Comparison of ENCODE assay signal across 8 mouse cellular contexts in genomic region chr2:70261703-70262564, GRCm38 (mm10).
DNase-seq lines count a peak whose midpoint lies in the region; ATAC-seq and TF ChIP-seq lines count a peak whose summit lies in the region.

No protein-coding gene starts in this region.

- no peak overlapping the region for H3K27ac ChIP-seq in heart, embryonic 16.5 days (ENCODE audit: low read length)
- H3K27ac ChIP-seq in heart, adult 2 months: no peak overlapping the region
- H3K27ac ChIP-seq in hindbrain, postnatal 0 days: peak overlapping the region; percentile 46; the same call in 1 of the 2 replicates

- H3K4me2 ChIP-seq in heart, embryonic 16.5 days (ENCODE audit: low read depth, low read length): no peak overlapping the region
- H3K4me2 ChIP-seq in hindbrain, postnatal 0 days (ENCODE audit: low read depth, low read length): no peak overlapping the region

- no peaks in the 10 kb centered on the region for H3K79me2 ChIP-seq in heart, adult 2 months (replicated peaks; ENCODE audit: control insufficient read depth, insufficient read depth, low read length)

- no peak overlapping the region for H3K4me3 ChIP-seq in heart, embryonic 16.5 days (ENCODE audit: low read length)
- H3K4me3 ChIP-seq in heart, adult 2 months: no peak overlapping the region
- H3K4me3 ChIP-seq in hindbrain, postnatal 0 days (ENCODE audit: low read length): no peak overlapping the region

- peaks cover 2% of the 10 kb centered on the region for H3K4me1 ChIP-seq in heart, embryonic 16.5 days (ENCODE audit: control insufficient read depth, insufficient read depth, low read length)
- H3K4me1 ChIP-seq in heart, adult 2 months (ENCODE audit: control insufficient read depth, insufficient read depth, low read length): no peaks in the 10 kb centered on the region
- H3K4me1 ChIP-seq in hindbrain, postnatal 0 days (ENCODE audit: insufficient read depth, low read length): peaks cover 10% of the 10 kb centered on the region; the same call in 1 of the 2 replicates

- no peak for TF ChIP-seq CTCF in heart, adult 2 months (IDR thresholded peaks at IDR 0.05)
- peak; percentile 8 for TF ChIP-seq CTCF in hindbrain, postnatal 0 days (IDR thresholded peaks at IDR 0.05; ENCODE audit: low read depth)

- intact Hi-C loops in heart, adult 2 months (cut with DNase I): no loop called here

- peaks cover 6% of the 10 kb centered on the region; the same call in 1 of the 2 replicates for H3K27me3 ChIP-seq in heart, embryonic 16.5 days (ENCODE audit: control insufficient read depth, insufficient read depth, low read length)
- no peaks in the 10 kb centered on the region for H3K27me3 ChIP-seq in heart, adult 2 months (ENCODE audit: control insufficient read depth, insufficient read depth, low read length)
- no peaks in the 10 kb centered on the region for H3K27me3 ChIP-seq in hindbrain, postnatal 0 days (ENCODE audit: insufficient read depth, low read length)

- ATAC-seq in heart, embryonic 16.5 days (replicated peaks; ENCODE audit: extremely low read depth, insufficient read depth, low FRiP score): 0 out of 2 replicates have a peak, but pooled peaks have one; percentile 45
- ATAC-seq in hindbrain, postnatal 0 days: peak; percentile 74
- ATAC-seq in megakaryocyte-erythroid progenitor cell, adult 5-6 weeks (replicated peaks; ENCODE audit: low FRiP score, low TSS enrichment, poor library complexity, severe bottlenecking): no peak

- TF ChIP-seq EP300 in heart, adult 2 months (IDR thresholded peaks at IDR 0.05; ENCODE audit: insufficient read depth, low read depth, low read length): no peak

- H3K36me3 ChIP-seq in heart, embryonic 16.5 days (ENCODE audit: control insufficient read depth, insufficient read depth): no peaks in the 10 kb centered on the region
- H3K36me3 ChIP-seq in heart, adult 2 months (ENCODE audit: control insufficient read depth, insufficient read depth, low read length): no peaks in the 10 kb centered on the region
- H3K36me3 ChIP-seq in hindbrain, postnatal 0 days (ENCODE audit: insufficient read depth, low read length): no peaks in the 10 kb centered on the region

- H3K9me3 ChIP-seq in heart, embryonic 16.5 days (replicated peaks; ENCODE audit: control insufficient read depth, low read length): no peaks in the 10 kb centered on the region
- no peaks in the 10 kb centered on the region for H3K9me3 ChIP-seq in hindbrain, postnatal 0 days (ENCODE audit: low read length)

- no peak for TF ChIP-seq POLR2A in heart, adult 2 months (IDR thresholded peaks at IDR 0.05; ENCODE audit: insufficient read depth, low read depth, low read length)

- no peak overlapping the region for H3K9ac ChIP-seq in heart, embryonic 16.5 days (ENCODE audit: low read length)
- no peak overlapping the region for H3K9ac ChIP-seq in heart, adult 2 months (ENCODE audit: low read depth, low read length)
- H3K9ac ChIP-seq in hindbrain, postnatal 0 days (replicated peaks; ENCODE audit: low read length): no peak overlapping the region

- no peak for DNase-seq in heart, adult 2 months
- peak; percentile 64 for DNase-seq in thymus, postnatal 0 days (ENCODE audit: low spot score)
- no peak for DNase-seq in thymus, postnatal 25 days
- peak; percentile 44 for DNase-seq in hindbrain, postnatal 0 days (ENCODE audit: low spot score)
- no peak for DNase-seq in ovary, adult 18-20 months (ENCODE audit: low spot score)
- no peak for DNase-seq in adrenal gland, adult 8-10 months

- 53% methylated on average over 8 of the region's 8 CpGs for WGBS in heart, embryonic 16.5 days
- WGBS in heart, adult 2 months: 36% methylated on average over 8 of the region's 8 CpGs
- 75% methylated on average over 8 of the region's 8 CpGs for WGBS in hindbrain, postnatal 0 days

Comparison
In these comparisons a context has a peak if more than half of its experiments do, and no peak if none do; other contexts are left out.
1. DNase-seq: peak in thymus, postnatal 0 days (single experiment) and hindbrain, postnatal 0 days (single experiment); none in heart, adult 2 months (0 of 2), thymus, postnatal 25 days (single experiment), ovary, adult 18-20 months (single experiment) and adrenal gland, adult 8-10 months (single experiment).